Mouse (Mus musculus): Measurements from ENCODE around the gene Slc38a9. TPM values are rescaled to one million over a fixed set of nuclear protein-coding genes. Genes with fewer than 3 reads are reported as not detected.

The Slc38a9 gene
- polyA plus RNA-seq, 1 experiment from 2014 or later: 18.9 TPM

DNA sequence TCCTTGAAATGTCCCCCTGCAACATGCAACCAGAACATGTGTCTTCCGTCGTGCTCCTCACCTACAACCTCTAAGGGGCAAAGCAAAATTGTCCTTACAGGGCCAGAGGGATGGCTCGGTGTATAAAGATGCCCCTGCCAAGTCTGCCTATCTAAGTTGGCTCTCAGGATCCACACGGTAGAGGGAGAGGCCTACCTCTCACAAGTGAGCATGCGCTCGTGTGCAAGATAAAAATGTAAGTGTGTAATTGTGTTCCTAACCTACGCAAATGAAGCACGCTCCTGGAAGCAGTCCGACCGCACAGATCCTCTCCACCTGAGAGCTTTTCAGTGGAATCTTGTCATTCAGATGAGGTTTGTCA is 86.1 kb downstream of the Slc38a9 start:
- no peak overlapping the region for H3K27ac ChIP-seq (ENCODE audit: low read depth, low read length)
- H3K4me2 ChIP-seq (ENCODE audit: low read depth): no peak overlapping the region
- WGBS: 94% methylated on average over 10 of the region's 10 CpGs
- no peaks in the 10 kb centered on the region for H3K27me3 ChIP-seq (ENCODE audit: control insufficient read depth, insufficient read depth, low read length)
- no peak for ATAC-seq (ENCODE audit: insufficient read depth, low FRiP score, low TSS enrichment)
- no peak for DNase-seq (ENCODE audit: low spot score)
- H3K36me3 ChIP-seq (ENCODE audit: control insufficient read depth, insufficient read depth, low read length): no peaks in the 10 kb centered on the region
- no peak overlapping the region for H3K9ac ChIP-seq (ENCODE audit: low read length)
- no peaks in the 10 kb centered on the region for H3K9me3 ChIP-seq (ENCODE audit: control insufficient read depth, low read length)
- 0 out of 2 replicates have a peak, but pooled peaks cover under 1% of the 10 kb centered on the region for H3K4me1 ChIP-seq (ENCODE audit: control insufficient read depth, insufficient read depth, low read length)
- H3K4me3 ChIP-seq (ENCODE audit: low read depth, low read length): no peak overlapping the region

DNA sequence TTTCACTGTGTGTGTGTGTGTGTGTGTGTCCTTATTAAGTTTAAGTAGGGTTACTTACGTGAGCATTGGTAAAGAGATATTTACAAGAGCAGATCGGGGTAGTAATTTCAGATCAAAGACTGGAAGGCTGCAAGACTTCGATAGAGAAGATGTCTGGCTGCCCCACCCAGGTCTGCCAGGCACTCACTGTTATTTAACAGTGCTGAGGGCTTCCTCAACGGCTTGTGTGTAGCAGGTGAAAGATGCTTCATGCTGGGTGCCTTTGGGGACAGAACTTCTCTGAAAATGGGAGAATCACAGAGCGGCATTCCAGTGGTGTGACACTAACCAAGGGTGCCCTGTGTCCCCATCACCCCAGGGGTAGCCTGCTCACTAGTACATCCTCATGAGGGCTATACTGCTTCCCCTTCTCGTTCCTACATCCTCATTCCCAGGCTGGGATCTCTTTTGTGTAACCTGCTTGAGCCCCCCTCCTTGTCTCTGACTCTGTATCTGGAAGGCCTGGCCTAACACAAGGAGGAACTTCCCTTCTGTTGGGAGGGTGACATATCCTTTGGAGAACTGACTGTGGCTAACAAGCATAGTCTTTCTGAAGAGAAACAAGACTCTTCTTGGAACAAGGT is 87.4 kb downstream of the Slc38a9 start:
- Histone ChIP-seq H3K36me3 (ENCODE audit: control insufficient read depth, insufficient read depth, low read length) (no peaks in the 10 kb centered on the region), H3K4me2 (ENCODE audit: low read depth) (no peak overlapping the region), H3K4me3 (ENCODE audit: low read depth, low read length) (no peak overlapping the region), H3K9ac (ENCODE audit: low read length) (no peak overlapping the region), H3K9me3 (ENCODE audit: control insufficient read depth, low read length) (no peaks in the 10 kb centered on the region), H3K27ac (ENCODE audit: low read depth, low read length) (no peak overlapping the region), H3K27me3 (ENCODE audit: control insufficient read depth, insufficient read depth, low read length) (no peaks in the 10 kb centered on the region), H3K4me1 (ENCODE audit: control insufficient read depth, insufficient read depth, low read length) (0 out of 2 replicates have a peak, but pooled peaks cover 2% of the 10 kb centered on the region)
- no peak for ATAC-seq (ENCODE audit: insufficient read depth, low FRiP score, low TSS enrichment)
- WGBS: 82% methylated on average over 6 of the region's 6 CpGs
- DNase-seq (ENCODE audit: low spot score): no peak

DNA sequence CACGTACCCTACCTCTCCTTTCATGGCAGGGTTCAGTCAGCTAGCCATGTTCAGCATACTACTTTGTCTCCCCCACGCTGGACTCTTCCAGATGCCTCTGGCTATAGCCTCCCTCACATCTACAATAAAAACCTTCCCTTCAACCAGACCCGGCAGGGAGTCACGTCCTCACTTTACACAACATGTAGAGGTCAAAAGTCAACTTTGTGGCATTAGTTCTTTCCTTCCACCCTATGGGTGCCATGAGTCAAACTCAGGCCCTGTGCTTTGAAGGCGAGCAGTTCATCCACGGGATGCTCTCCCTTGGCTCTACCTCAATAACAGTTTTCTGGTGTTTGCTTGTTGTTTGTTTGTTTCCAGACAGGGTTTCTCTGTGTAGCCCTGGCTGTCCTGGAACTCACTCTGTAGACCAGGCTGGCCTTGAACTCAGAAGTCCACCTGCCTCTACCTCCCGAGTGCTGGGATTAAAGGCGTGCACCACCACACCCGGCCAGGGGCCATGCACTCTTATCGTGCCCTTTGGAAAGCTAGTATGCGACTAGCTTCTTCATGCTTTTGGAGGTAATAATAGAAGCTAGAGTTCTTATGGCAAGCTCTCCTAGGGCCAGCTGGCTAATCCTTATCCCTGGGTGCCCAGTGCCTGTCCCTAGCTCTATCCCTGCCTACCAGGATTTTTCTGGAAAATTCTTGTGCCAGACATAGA is 88.4 kb downstream of the Slc38a9 start:
- no peak overlapping the region for H3K4me2 ChIP-seq (ENCODE audit: low read depth)
- no peak for ATAC-seq (ENCODE audit: insufficient read depth, low FRiP score, low TSS enrichment)
- H3K27me3 ChIP-seq (ENCODE audit: control insufficient read depth, insufficient read depth, low read length): no peaks in the 10 kb centered on the region
- H3K9me3 ChIP-seq (ENCODE audit: control insufficient read depth, low read length): no peaks in the 10 kb centered on the region
- DNase-seq (ENCODE audit: low spot score): no peak
- 0 out of 2 replicates have a peak, but pooled peaks cover 2% of the 10 kb centered on the region for H3K4me1 ChIP-seq (ENCODE audit: control insufficient read depth, insufficient read depth, low read length)
- WGBS: 87% methylated on average over 11 of the region's 11 CpGs
- no peak overlapping the region for H3K9ac ChIP-seq (ENCODE audit: low read length)
- H3K27ac ChIP-seq (ENCODE audit: low read depth, low read length): no peak overlapping the region
- H3K4me3 ChIP-seq (ENCODE audit: low read depth, low read length): no peak overlapping the region
- H3K36me3 ChIP-seq (ENCODE audit: control insufficient read depth, insufficient read depth, low read length): no peaks in the 10 kb centered on the region

DNA sequence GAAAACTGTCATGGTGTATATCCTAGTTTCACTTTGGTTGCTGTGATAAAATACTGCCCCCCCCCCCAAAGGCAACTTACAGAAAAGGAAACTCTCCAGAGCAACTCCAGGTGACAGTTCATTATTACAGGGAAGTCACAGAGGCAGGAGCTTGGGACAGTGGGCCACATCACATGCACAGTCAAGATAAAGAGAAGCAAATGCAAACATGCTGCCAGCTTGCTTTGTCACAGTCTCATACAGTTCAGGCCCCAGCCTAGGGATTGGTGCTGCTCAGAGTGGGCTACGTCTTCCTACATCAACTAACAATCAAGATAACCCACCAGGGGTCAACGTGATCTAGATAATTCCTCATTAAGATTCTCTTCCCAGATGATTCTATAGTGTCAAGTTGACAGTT is 89.3 kb downstream of the Slc38a9 start:
- WGBS: 87% methylated on average over 2 of the region's 2 CpGs
- Histone ChIP-seq H3K4me2 (ENCODE audit: low read depth) (no peak overlapping the region), H3K27me3 (ENCODE audit: control insufficient read depth, insufficient read depth, low read length) (no peaks in the 10 kb centered on the region), H3K36me3 (ENCODE audit: control insufficient read depth, insufficient read depth, low read length) (no peaks in the 10 kb centered on the region), H3K4me3 (ENCODE audit: low read depth, low read length) (no peak overlapping the region), H3K27ac (ENCODE audit: low read depth, low read length) (no peak overlapping the region), H3K9me3 (ENCODE audit: control insufficient read depth, low read length) (no peaks in the 10 kb centered on the region), H3K9ac (ENCODE audit: low read length) (no peak overlapping the region), H3K4me1 (ENCODE audit: control insufficient read depth, insufficient read depth, low read length) (0 out of 2 replicates have a peak, but pooled peaks cover 2% of the 10 kb centered on the region)
- no peak for ATAC-seq (ENCODE audit: insufficient read depth, low FRiP score, low TSS enrichment)
- DNase-seq (ENCODE audit: low spot score): no peak

DNA sequence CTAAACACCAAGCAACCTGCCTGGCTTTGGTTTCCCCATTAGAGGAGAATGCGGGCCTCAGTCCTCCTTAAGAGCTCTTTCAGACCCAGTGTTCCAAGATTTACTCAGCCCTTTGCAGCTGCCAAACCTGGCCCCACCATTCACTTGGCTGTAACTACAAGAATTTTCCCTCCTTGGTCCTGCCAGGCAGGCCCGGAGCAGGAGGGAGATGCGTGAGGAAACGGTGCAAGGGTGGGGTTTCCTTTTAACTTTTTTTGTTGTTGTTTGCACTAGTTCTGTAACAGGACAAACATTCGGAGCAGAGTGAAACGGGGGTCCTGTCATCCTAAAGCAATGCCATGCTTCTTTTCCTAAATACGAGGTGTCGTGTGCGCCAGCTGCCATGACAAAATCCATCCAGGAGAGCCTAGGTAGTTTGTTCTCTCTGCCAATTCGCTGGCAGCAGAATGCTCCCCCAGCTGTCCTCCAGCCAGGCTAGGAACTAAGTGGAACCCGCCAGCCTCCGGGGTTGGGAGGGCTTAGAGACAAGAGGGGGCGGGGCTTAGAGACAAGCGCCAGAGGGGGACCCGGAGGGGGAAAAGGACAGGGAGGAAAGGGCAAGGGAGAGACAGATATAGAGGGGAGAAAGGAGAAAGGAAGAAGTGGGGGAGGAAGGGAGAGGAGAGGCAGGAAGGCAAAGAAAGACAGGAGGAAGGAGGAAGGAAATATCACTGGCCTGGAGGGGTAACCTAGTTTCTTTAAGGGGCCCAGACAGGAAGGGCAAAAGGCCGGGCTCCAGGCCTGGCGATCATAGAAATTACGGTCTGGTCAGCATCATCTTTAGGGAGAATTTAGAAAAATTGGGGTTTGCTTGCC is 91.1 kb downstream of the Slc38a9 start:
- WGBS: 45% methylated on average over 18 of the region's 18 CpGs
- H3K4me1 ChIP-seq (ENCODE audit: control insufficient read depth, insufficient read depth, low read length): peaks cover 6% of the 10 kb centered on the region; the same call in 1 of the 2 replicates
- H3K9ac ChIP-seq (ENCODE audit: low read length): no peak overlapping the region
- no peaks in the 10 kb centered on the region for H3K9me3 ChIP-seq (ENCODE audit: control insufficient read depth, low read length)
- 0 out of 2 replicates have a peak overlapping the region, but pooled peaks have one; percentile 1 for H3K27ac ChIP-seq (ENCODE audit: low read depth, low read length)
- no peaks in the 10 kb centered on the region for H3K27me3 ChIP-seq (ENCODE audit: control insufficient read depth, insufficient read depth, low read length)
- no peaks in the 10 kb centered on the region for H3K36me3 ChIP-seq (ENCODE audit: control insufficient read depth, insufficient read depth, low read length)
- H3K4me2 ChIP-seq (ENCODE audit: low read depth): no peak overlapping the region; the same call in 1 of the 2 replicates
- H3K4me3 ChIP-seq (ENCODE audit: low read depth, low read length): no peak overlapping the region
- DNase-seq (ENCODE audit: low spot score): peak; percentile 65
- peak; percentile 52; the same call in 1 of the 2 replicates for ATAC-seq (ENCODE audit: insufficient read depth, low FRiP score, low TSS enrichment)

DNA sequence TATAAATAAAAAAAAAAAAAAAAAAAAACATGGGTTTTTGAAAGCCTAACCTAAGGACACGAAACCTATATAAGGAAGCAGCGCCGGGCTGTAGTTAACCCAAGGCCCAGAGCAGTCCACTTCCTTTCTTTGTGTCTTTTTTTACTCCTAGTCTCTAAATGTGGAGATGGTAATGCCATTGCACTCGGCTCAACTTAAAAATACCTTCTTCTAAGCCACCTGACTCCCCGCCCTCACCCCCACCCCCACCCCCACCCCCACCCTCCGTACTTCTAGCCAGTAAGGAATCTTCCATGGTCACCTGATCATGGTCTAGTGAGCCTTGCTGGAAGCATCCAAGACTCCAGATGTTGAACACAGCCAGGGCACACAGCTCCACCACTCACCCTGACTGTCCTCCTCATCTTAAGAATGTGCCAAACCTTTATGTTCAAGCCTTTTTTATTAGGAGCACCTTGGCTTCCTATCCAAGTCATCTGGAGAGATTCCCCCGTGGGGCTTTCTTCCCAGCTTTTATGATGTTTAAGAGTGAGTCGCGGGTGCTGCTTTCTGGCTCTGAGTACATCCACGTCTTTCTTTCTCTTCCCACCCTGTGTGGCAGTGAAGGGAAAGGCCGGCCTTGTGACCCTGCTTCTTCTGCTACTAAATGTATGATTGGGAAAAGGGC is 91.9 kb downstream of the Slc38a9 start:
- Histone ChIP-seq H3K27me3 (ENCODE audit: control insufficient read depth, insufficient read depth, low read length) (no peaks in the 10 kb centered on the region), H3K4me3 (ENCODE audit: low read depth, low read length) (no peak overlapping the region), H3K27ac (ENCODE audit: low read depth, low read length) (no peak overlapping the region), H3K36me3 (ENCODE audit: control insufficient read depth, insufficient read depth, low read length) (no peaks in the 10 kb centered on the region), H3K9ac (ENCODE audit: low read length) (no peak overlapping the region), H3K4me1 (ENCODE audit: control insufficient read depth, insufficient read depth, low read length) (peaks cover 6% of the 10 kb centered on the region; the same call in 1 of the 2 replicates), H3K9me3 (ENCODE audit: control insufficient read depth, low read length) (no peaks in the 10 kb centered on the region), H3K4me2 (ENCODE audit: low read depth) (no peak overlapping the region)
- DNase-seq (ENCODE audit: low spot score): no peak
- WGBS: 74% methylated on average over 11 of the region's 11 CpGs
- ATAC-seq (ENCODE audit: insufficient read depth, low FRiP score, low TSS enrichment): no peak

DNA sequence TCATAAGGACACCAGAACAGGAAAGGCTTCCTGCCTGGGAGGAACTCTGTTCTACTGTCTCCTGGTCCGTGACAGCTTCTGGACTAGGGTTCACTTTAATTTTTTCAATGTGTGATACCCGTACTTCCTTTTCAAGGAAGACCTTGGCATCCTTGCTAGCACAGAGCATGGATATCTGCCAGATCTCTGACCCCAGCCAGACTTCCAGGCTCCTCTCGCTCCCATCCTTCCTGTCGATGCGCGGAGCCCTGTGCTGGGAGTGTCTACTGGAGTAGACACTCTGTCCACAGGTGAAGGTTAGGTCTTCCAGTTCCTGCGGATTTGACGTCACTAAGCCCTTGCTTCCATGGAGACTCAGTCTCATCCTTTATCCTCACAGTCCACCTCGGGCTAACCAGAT is 93.0 kb downstream of the Slc38a9 start:
- H3K27ac ChIP-seq (ENCODE audit: low read depth, low read length): no peak overlapping the region
- H3K9ac ChIP-seq (ENCODE audit: low read length): no peak overlapping the region
- 91% methylated on average over 9 of the region's 9 CpGs for WGBS
- no peaks in the 10 kb centered on the region for H3K36me3 ChIP-seq (ENCODE audit: control insufficient read depth, insufficient read depth, low read length)
- peaks cover 6% of the 10 kb centered on the region; the same call in 1 of the 2 replicates for H3K4me1 ChIP-seq (ENCODE audit: control insufficient read depth, insufficient read depth, low read length)
- no peaks in the 10 kb centered on the region for H3K9me3 ChIP-seq (ENCODE audit: control insufficient read depth, low read length)
- no peak for DNase-seq (ENCODE audit: low spot score)
- no peaks in the 10 kb centered on the region for H3K27me3 ChIP-seq (ENCODE audit: control insufficient read depth, insufficient read depth, low read length)
- H3K4me2 ChIP-seq (ENCODE audit: low read depth): no peak overlapping the region
- H3K4me3 ChIP-seq (ENCODE audit: low read depth, low read length): no peak overlapping the region
- no peak for ATAC-seq (ENCODE audit: insufficient read depth, low FRiP score, low TSS enrichment)

DNA sequence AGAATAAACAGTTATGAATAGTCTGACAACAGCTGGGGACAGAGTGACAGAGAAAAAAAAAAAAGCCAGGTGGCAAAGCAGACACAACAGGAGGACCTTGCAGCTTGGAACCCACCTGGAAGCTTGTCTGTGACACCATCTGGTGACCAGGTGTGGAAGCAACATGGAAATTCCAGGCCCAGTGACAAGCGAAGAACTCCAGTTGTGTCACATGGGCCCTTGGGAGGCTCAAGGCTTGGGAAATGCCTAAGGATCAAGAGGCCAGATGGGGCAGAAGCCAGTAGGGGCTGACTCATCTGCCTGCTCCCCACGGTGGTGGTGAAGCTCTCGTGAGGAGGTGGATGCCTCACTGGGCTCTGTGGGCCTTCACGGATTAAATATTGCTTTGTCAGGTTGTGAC is 94.3 kb downstream of the Slc38a9 start:
- DNase-seq (ENCODE audit: low spot score) (peak; percentile 25), ATAC-seq (ENCODE audit: insufficient read depth, low FRiP score, low TSS enrichment) (no peak)
- 73% methylated on average over 4 of the region's 4 CpGs for WGBS
- no peaks in the 10 kb centered on the region for H3K9me3 ChIP-seq (ENCODE audit: control insufficient read depth, low read length)
- no peak overlapping the region for H3K27ac ChIP-seq (ENCODE audit: low read depth, low read length)
- H3K4me1 ChIP-seq (ENCODE audit: control insufficient read depth, insufficient read depth, low read length): peaks cover 6% of the 10 kb centered on the region; the same call in 1 of the 2 replicates
- no peak overlapping the region for H3K4me3 ChIP-seq (ENCODE audit: low read depth, low read length)
- no peak overlapping the region for H3K9ac ChIP-seq (ENCODE audit: low read length)
- no peak overlapping the region for H3K4me2 ChIP-seq (ENCODE audit: low read depth)
- H3K36me3 ChIP-seq (ENCODE audit: control insufficient read depth, insufficient read depth, low read length): no peaks in the 10 kb centered on the region
- H3K27me3 ChIP-seq (ENCODE audit: control insufficient read depth, insufficient read depth, low read length): no peaks in the 10 kb centered on the region

Data from neural tube, embryonic 11.5 days (tissue).